Mouse (Mus musculus) bone marrow, adult 2 months (tissue): ENCODE measurements at regions not wholly inside any gene's neighbourhood (a gene's known extent, or its start where the extent isn't known, plus 50 kb on each side); places are given as distances from the start of the nearest gene placed in this dataset.

ENCODE experiments used
- CTCF ChIP-seq: fragments of 200-500 bp; IDR thresholded peaks from 2 replicates; pipeline ENCODE4 v1.5.1; 2011; ENCODE audit warnings: low read length, control low read depth; ENCODE audit not compliant: control insufficient read depth, insufficient read depth
- POLR2A ChIP-seq: fragments of 200-500 bp; IDR thresholded peaks from 2 replicates; pipeline ENCODE4 v1.6.1; 2011; ENCODE audit warnings: low read depth, mild to moderate bottlenecking, control low read depth, low read length, borderline replicate concordance; ENCODE audit not compliant: control insufficient read depth

DNA sequence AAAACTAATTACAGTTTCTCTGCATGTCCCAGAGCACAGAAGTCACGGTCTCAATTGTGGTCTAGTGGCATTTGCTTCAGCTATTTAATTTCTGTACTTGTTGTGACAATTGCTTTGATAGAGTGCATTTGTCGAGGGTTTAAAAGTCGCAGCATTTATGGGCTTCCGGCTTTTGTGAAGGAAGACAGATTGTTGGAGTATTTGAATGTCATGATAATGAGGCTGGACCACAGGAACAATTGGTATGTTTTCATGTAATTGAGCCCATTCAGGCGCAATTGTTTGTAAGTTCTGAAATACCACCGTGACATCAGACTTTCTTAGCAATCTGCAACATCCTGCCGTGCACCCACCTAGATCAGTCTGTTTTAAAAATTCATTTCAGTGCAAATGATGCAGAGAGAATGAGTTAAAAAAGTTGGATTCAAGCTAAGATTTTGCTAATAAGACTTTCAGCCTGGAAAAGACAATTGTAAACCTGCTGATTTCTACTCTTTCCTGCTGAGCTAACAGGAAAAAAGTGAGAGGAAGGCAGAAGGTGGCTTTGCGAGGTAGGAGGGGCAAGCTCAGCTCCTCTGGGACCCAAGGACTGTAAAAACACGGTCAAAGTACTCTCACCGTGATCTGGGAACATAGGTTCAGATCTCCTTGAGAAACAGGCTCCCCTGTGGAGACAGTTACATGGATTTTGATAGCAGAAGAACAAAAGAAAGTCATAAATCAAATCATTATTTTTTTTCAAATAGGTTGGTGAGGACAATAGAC lies 58.7 kb downstream of the Gm11983 start:
- TF ChIP-seq CTCF, result no peak
- TF ChIP-seq POLR2A, result no peak
